Mouse (Mus musculus) adrenal gland, adult 10 weeks (tissue): ENCODE results near the gene Galnt11. TPM values are rescaled to one million over a fixed set of nuclear protein-coding genes. Genes with fewer than 3 reads are reported as not detected.

ENCODE experiments used
- polyA plus RNA-seq: library from polyadenylated mRNA; stranded (reverse); fragments of 350-450 nt; fragmentation: Illumina TruSeq; extraction: RNeasy Lipid Tissue Mini Kit (QIAGEN cat#74804); gene quantifications from one replicate; pipeline ENCODE4 v1.2.3, GENCODE M21; 2014; ENCODE audit warnings: low read depth, low replicate concordance

The Galnt11 gene
- 33.2 TPM for polyA plus RNA-seq

GRCm38 (mm10) chr5:25221604-25222003, at the start of gene Galnt11:
Gene Galnt11 (plus strand): TSS chr5:25221904.

GRCm38 (mm10) chr5:25181004-25181531, 40.6 kb upstream of the Galnt11 start, which contains the start of gene Galntl5:
Gene Galntl5 (plus strand): TSS chr5:25181460.

GRCm38 (mm10) chr5:25222752-25223702, 1.3 kb downstream of the Galnt11 start, which contains the start of gene E130116L18Rik:
Gene E130116L18Rik (minus strand): TSS chr5:25223153.

Other genes starting within 250 kb of the Galnt11 start
- gene Prkag2, start 121.3 kb upstream of the Galnt11 start, polyA plus RNA-seq, result 50.0 TPM
- gene Galntl5, start 40.4 kb upstream of the Galnt11 start, polyA plus RNA-seq, result not detected
- not detected for gene E130116L18Rik, start 1.2 kb downstream of the Galnt11 start, polyA plus RNA-seq